Mouse (Mus musculus): ENCODE measurements around the gene Gm11937.
"Not testable (repeated sequence)": the region's sequence is repeated elsewhere in the genome, so short reads cannot be mapped to it uniquely, and the experiment has no call there.

The Gm11937 gene

GRCm38 (mm10) chr11:99610089-99610488 lies at the start of gene Gm11937:
Gene Gm11937, minus strand, starts transcription at chr11:99610189.
- DNase-seq (ENCODE audit: low spot score in 2 of 2) = not testable (repeated sequence)

- no peak for DNase-seq (ENCODE audit: low spot score in 2 of 2)
Observed at GRCm38 (mm10) chr11:99659256-99659655, 49.3 kb upstream of the Gm11937 start.

- DNase-seq (ENCODE audit: low spot score in 2 of 2) = not testable (repeated sequence)
Observed at GRCm38 (mm10) chr11:99658467-99659010, 48.5 kb upstream of the Gm11937 start, which contains the start of gene Gm11563. Gene Gm11563, minus strand, starts transcription at chr11:99658960.

- no peak for DNase-seq (ENCODE audit: low spot score in 2 of 2)
Observed at GRCm38 (mm10) chr11:99657051-99657450, 47.1 kb upstream of the Gm11937 start.

DNA sequence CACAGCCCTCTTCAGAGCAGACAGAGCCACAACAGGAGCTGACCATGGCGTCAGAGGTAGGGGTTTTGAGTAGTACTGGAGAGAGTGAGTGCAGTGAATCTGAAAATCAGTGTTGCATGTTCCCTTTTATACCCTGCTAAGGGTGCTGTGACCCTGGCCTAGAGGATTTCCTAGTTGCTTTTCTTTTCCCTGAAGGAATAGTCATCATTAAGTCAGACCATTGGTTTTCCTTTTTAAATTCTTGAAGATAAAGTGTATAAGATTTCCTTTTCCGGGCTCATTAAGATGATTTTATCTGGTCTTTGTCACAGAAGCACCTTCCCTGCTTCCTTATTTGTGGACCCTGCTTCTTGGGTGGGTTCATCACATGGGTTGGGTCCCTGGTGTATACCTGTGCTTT lies 40.1 kb upstream of the Gm11937 start, which contains the start of gene Gm11555:
Gm11555 (minus strand) TSS at position 101 of the 400 bp plus-strand sequence.
- no peak for DNase-seq (ENCODE audit: low spot score in 2 of 2)

DNA sequence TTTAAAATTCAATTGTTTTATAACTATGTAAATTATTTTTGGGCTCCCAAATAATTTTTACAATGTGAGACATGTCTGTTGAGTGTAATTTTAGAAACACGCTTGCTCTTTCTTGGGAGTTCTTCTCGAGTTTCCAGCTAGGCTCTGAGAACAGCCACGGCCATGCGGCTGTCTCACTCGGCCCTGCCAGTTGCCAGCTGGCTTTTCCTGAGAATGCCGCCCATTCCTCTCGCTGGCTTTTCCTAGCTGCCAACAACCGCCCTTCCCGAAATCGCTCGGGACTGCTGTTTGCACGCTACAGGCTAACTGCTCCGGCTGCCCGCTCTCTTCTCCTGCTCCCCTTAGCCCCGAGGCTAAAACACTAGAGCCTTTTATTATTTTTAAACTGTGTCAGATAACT lies 36.5 kb upstream of the Gm11937 start:
- peak in 1 of 2 experiments; percentile 28 for DNase-seq (ENCODE audit: low spot score in 2 of 2)

DNA sequence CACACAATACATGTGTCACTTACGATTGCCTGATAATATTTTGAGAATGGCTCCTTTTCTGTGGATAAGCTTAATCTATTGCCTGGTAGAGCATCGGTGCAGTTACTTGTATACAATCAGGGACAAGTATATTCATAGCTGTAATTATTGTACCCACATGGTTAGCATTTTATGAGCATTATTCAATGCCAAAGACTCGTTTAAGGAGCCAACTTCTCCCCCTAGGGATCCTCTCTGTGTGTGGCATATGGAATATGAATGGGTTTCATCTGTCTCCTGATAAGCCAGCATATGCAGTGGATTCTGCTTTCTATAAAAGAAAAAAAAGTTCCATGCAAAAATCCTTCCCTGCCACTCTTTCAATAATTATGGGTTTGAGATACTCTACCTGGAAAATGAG lies 34.4 kb upstream of the Gm11937 start:
- no peak for DNase-seq (ENCODE audit: low spot score in 2 of 2)

DNA sequence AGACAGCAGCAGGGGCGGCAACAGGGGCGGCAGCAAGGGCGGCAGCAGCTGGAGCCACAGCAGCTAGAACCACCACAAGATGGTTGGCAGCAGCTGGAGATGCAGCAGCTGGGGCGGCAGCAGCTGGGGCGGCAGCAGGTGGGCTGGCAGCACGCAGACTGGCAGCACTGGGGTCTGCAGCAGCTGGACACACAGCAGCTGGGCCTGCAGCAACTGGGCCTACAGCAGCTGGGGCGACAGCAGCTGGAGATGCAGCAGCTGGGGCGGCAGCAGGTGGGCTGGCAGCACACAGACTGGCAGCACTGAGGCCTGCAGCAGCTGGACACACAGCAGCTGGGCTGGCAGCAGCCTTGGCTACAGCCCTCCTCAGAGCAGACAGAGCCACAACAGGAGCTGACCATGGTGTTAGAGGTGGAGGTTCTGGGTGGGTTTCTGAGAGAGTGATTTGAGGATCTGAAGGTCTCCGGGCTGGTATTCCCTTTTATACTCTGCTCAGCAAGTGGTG lies 33.7 kb upstream of the Gm11937 start, which contains the start of gene Krtap4-7:
Krtap4-7 (minus strand) TSS at position 455 of the 505 bp plus-strand sequence.
- DNase-seq (ENCODE audit: low spot score in 2 of 2) = not testable (repeated sequence)

DNA sequence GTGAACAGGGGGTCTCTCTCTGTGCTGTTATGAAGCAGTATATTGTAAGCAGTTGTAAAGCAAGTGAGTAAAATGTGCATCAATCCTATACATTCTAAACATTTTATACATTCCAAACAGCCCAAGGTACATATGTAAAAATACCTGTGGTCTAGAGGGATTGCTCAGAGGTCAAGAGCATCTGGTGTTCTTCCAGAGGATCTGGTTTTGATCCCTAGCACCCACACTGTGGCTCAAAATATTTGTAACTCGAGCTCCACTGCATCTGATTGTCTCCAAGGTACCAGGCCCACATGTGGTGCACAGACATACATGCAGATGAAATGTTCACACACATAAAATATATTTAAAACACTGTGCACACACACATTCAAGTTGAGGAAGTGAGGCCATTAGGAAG lies 30.9 kb upstream of the Gm11937 start:
- DNase-seq (ENCODE audit: low spot score in 2 of 2) = no peak

DNA sequence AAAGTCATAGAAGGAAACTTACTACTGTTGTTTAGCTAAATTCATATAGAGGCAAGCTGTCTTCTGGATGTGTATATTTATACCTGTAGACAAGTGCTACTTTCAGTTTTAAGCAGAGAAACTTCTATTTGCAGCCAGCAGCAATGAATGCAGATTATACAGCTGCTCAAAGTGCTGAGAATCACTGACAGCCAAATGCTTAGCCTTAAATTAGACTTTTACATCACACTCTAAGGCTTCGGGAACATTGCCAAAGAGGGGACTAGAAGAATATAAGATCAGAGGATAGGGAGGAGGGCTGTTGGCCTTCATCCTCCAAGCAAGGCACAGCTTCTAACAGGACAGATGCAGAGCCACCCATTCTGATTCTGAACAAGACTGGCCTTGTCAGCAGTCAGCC lies 27.1 kb upstream of the Gm11937 start:
- peak in 1 of 2 experiments; percentile 41 for DNase-seq (ENCODE audit: low spot score in 2 of 2)

- DNase-seq (ENCODE audit: low spot score in 2 of 2) = no peak
Observed at GRCm38 (mm10) chr11:99634653-99635134, 24.7 kb upstream of the Gm11937 start, which contains the start of gene Krtap4-2. Gene Krtap4-2, minus strand, starts transcription at chr11:99635084.

DNA sequence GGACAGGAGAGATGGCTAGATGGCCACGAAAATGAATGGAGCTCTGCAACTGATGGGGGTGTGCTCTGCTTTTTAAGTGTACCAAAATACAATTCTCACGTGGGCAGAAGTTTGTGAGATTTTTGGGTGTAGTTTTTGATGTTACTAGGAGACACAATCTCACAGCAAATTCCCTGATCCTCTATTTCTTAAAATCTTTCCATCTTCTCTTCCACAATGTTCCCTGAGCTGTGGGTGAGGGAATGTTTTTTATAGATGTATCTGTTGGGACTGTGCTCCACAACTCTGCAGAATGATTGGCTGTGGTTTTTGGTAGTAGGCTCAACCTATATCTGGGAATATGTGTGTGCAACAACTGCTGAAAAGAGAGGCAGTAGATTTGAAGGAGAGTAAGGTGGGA lies 23.3 kb upstream of the Gm11937 start:
- peak in 1 of 2 experiments; percentile 51 for DNase-seq (ENCODE audit: low spot score in 2 of 2)

GRCm38 (mm10) chr11:99630890-99631289 lies 20.9 kb upstream of the Gm11937 start:
- no peak for DNase-seq (ENCODE audit: low spot score in 2 of 2)

GRCm38 (mm10) chr11:99628138-99628537 lies 18.1 kb upstream of the Gm11937 start, which contains the start of gene Krtap4-1:
Gene Krtap4-1, minus strand, starts transcription at chr11:99628238.
- no peak for DNase-seq (ENCODE audit: low spot score in 2 of 2)

GRCm38 (mm10) chr11:99620335-99620734 lies 10.3 kb upstream of the Gm11937 start, which contains the start of gene Gm11562:
Gene Gm11562, minus strand, starts transcription at chr11:99620435.
- DNase-seq (ENCODE audit: low spot score in 2 of 2) = no peak

- DNase-seq (ENCODE audit: low spot score in 2 of 2) = no peak
Observed at GRCm38 (mm10) chr11:99614796-99615363, 4.9 kb upstream of the Gm11937 start, which contains the start of gene Krtap2-4. Gene Krtap2-4, minus strand, starts transcription at chr11:99614846.

- peak; percentile 22 to 67 for DNase-seq (ENCODE audit: low spot score in 2 of 2)
Observed at GRCm38 (mm10) chr11:99609126-99609525, 863 bp downstream of the Gm11937 start.

- not testable (repeated sequence) for DNase-seq (ENCODE audit: low spot score in 2 of 2)
Observed at GRCm38 (mm10) chr11:99603208-99603607, 6.8 kb downstream of the Gm11937 start, which contains the start of gene Gm11938. Gene Gm11938, minus strand, starts transcription at chr11:99603308.

- not testable (repeated sequence) for DNase-seq (ENCODE audit: low spot score in 2 of 2)
Observed at GRCm38 (mm10) chr11:99597742-99598141, 12.2 kb downstream of the Gm11937 start, which contains the start of gene Krtap9-3. Gene Krtap9-3, minus strand, starts transcription at chr11:99598105.

DNA sequence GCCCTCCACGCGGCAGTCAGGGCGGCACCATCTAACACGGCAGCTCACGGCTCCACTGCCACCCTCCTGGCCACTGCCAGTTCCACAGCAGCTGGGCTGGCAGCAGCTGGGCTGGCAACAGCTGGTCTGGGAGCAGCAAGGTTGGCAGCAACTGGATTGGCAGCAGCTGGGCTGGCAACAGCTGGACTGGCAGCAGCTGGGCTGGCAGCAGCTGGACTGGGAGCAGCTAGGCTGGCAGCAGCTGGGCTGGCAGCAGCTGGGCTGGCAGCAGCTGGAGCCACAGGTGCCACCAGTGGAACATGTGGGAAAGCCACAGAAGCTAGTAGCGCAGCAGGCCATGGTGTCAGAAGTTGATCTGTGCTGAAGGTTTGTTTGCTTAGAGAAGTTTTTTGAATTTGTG lies 19.0 kb downstream of the Gm11937 start, which contains the start of gene Krtap1-3:
Krtap1-3 (minus strand) TSS at position 359 of the 400 bp plus-strand sequence.
- no peak for DNase-seq (ENCODE audit: low spot score in 2 of 2)

GRCm38 (mm10) chr11:99585096-99585495 lies 24.9 kb downstream of the Gm11937 start:
- DNase-seq (ENCODE audit: low spot score in 2 of 2) = peak; percentile 17 to 27

DNA sequence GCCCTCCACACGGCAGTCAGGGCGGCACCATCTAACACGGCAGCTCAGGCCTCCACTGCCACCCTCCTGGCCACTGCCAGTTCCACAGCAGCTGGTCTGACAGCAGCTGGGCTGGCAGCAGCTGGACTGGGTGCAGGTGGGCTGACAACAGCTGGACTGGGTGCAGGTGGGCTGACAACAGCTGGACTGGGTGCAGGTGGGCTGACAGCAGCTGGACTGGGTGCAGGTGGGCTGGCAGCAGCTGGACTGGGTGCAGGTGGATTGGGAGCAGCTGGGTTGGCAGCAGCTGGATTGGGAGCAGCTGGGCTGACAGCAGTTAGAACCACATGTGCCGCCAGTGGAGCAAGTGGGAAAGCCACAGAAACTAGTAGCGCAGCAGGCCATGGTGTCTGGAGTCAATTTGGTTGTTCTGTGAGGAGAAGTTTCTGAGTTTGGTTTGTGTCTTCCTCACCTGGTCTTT lies 26.7 kb downstream of the Gm11937 start, which contains the start of gene Krtap1-4:
Krtap1-4 (minus strand) TSS at position 410 of the 460 bp plus-strand sequence.
- no peak for DNase-seq (ENCODE audit: low spot score in 2 of 2)

Data from frontal cortex, postnatal 36 days (tissue).